Mouse (Mus musculus) G1E-ER4 (cell line): Measurements from ENCODE around the gene Vtcn1. TPM values are rescaled to one million over a fixed set of nuclear protein-coding genes. Genes with fewer than 3 reads are reported as not detected.

ENCODE experiments used
- GATA1 ChIP-seq: IDR thresholded peaks from one replicate; pipeline ENCODE4 v1.8.0; 2012; ENCODE audit warnings: low read length, inconsistent platforms
- polyA plus RNA-seq: library from polyadenylated mRNA; stranded (reverse); fragments of >175 nt; gene quantifications from 2 replicates; pipeline ENCODE4 v1.2.3, GENCODE M21; 2012

The Vtcn1 gene
- polyA plus RNA-seq, result not detected in 2 replicates

DNA sequence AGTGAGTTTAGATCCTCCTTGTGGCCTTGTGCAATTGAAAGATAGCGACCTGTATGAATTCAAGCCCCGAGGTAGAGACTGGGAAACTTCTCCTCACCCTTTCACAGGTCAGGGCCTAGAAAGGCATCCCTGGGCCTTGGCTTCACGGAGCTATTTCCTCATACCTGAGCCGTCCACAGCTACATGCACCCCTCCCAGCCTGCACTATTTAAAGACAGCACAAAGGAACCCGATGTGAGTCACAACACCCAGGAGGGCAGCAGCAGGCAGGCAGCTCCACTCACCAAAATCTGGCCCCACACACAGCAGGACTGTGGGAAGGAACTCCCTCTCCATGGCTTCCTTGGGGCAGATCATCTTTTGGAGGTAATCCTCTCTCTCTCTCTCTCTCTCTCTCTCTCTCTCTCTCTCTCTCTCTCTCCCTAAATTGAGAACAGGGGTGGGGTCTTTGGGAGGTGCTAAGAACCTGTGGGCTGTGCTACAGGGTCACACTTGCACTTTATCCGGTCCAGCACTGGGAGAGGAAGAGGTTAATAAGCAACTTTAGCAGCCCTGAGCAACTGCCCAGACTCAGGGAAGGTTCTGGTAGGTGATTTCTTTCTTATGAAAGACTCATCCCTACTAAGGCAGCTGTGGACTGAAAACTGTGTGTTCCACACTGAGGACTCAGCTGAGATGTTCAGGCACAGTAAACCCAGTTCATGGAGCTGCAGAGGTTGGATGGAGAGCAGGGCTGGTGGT is at the start of gene Vtcn1:
TSS of gene Vtcn1 (plus strand) at position 235 of the 741 bp plus-strand sequence.
- no peak for TF ChIP-seq GATA1

DNA sequence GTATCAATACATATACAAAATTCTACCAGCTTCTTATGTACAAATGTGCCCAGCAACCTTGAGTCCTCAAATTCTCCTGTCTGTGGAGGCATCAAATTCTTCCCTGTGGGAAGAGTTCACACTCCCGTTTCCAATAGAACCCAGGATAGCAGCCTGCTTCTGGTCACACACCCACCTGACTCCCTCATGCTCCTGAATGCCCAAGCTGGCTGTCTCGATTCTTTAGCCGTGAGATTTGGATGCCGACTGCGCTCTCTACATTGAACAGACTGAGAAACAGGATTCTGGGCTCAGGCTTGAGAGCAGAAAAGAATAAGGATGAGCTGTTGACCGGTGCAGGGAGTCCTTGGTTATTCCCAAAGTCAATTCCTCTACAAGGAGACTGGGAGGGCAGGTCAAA is 48.3 kb upstream of the Vtcn1 start:
- TF ChIP-seq GATA1, result no peak

DNA sequence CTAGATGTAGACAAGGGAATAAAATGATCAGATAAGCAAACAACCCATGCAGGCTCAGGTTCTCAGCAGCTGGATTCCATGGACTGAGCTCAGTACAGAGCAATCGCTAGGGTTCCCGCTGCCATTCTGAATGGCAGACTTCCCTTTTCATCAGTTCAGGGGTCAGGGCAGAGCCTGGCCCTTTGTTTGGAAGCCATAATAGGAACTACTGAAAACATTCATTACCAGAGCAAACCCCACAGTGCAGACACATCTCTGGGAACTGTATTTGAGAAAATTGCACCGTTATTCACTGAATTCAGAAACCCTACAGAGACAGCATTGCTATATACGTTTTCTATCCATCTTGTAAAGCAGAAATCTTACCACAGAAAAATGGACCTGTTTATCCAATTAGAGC is 47.7 kb upstream of the Vtcn1 start:
- TF ChIP-seq GATA1, result no peak

DNA sequence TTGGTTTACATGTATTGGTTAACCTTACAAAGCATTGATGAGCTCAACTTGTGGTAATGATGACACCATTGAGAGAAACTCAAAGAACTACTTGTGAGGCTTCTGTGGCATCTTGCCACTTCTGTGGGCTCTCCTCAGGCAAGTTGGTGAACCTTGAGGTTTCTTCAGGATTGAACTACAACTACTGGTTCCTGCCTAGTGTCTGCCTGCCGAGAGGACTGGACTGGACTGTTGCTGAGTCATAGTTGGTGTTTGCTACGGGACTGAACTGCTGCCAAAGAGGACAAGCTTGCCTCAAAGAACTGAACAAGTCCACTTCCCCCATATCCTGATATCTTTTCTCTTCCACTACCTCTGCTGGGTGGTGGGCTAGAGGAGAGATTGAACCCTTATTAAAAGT is 39.2 kb upstream of the Vtcn1 start:
- no peak for TF ChIP-seq GATA1

DNA sequence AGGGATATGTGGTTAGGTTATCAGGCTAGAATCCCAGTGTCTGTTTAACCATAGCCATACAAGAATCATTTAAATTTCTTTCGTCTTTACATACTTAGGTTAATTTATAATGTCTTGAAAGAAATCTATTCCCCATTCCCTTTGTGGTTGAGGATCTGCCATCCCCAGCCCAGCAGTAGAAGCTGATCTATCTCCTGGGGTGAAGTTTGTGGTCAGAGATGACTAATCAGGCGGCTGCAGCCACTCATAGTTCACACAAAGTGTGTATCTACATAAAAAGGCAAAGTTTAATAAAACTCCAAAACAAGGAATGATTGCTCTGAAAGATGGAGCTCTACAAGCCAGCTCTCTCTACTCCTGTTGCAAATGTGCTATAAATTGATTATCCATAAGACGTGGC is 33.6 kb upstream of the Vtcn1 start:
- TF ChIP-seq GATA1, result peak; percentile 65

DNA sequence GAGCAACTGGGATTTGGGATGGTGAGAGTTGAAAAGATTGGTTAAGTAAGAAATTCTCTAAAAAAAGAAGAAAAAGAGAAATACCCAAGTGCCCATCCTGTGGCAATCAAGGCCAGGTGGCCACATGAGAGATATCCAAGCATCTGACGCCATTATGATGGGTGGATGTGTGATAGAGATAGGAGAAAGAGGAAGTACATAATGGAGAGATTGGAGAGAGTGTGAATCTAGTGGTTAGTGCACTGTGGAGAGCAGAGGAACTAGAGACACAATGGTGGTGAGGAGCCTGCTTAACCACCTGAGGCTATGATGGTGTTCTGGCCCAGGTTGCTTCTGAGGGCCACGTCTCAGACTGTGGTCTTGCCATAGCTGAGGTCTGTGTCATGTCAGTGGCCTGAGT is 31.9 kb upstream of the Vtcn1 start:
- TF ChIP-seq GATA1, result peak; percentile 64

DNA sequence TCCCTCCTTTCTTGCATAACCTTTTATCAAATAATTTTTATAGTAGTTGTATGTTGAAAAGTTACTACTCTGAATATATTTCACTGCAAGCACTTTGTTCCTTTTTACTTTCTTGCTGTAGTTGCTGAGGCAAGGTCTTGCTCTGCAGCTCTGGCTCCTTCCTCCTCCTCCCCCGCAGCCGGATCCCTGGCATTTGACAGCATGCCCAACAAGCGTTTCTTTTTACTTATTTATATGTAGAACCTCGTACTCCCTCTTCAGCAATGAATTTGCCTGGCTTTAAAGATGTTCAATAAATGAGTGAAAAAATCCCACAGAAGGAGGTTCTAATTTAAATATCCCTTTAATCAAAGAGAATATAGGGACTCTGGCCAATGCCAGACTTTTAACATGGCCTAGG is 28.7 kb upstream of the Vtcn1 start:
- no peak for TF ChIP-seq GATA1

GRCm38 (mm10) chr3:100797166-100798145 is 27.8 kb upstream of the Vtcn1 start:
- TF ChIP-seq GATA1, result no peak

DNA sequence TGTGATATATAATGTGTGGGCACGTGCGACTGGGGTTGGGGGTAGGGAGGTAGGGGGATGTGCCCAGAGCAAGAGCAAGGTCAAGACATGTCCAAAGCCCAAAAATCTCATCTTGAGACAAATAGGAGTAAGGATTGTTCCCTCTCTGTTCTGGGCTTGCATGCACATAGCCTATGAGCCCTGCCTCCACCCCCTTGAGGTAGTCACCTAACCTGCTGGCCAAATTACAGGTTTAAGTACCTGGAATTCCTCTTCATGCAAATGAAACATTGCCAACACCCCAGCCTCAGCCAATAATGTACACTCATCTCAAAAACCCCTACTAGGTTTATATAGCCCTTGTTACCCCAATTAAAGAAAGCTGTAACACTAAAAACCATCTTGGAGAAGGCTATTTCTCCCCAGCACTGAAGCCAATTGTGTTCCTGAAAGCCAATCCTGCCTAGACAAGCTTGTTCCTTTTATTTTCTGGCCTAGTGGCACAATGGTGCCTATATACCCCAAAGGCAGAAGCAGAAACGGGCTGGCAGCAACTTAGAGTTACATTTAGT is 26.3 kb upstream of the Vtcn1 start:
- no peak for TF ChIP-seq GATA1

- no peak for TF ChIP-seq GATA1
These were observed 20.3 kb upstream of the Vtcn1 start for GRCm38 (mm10) chr3:100804975-100805374.

DNA sequence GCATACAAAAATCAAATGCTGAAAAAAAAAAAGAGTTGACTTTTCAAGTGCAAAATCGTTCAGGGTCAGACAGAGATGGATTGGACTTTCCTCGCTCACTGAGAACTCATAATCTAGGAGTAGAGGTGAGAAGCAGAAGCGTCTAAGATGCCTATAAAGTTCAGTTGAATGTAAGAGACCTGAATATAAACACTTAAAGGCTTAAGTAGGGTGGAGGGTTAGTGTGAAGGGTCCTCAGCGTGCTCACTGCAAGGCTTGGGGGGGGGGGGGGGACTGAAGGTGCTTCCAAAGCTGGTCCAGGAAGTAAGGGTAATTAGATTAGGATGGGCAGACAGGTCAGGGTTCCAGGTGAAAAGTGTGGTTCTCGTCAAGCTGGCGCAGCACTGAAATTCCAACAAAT is 19.3 kb upstream of the Vtcn1 start:
- TF ChIP-seq GATA1, result no peak

GRCm38 (mm10) chr3:100810461-100810860 is 14.8 kb upstream of the Vtcn1 start:
- TF ChIP-seq GATA1, result no peak

DNA sequence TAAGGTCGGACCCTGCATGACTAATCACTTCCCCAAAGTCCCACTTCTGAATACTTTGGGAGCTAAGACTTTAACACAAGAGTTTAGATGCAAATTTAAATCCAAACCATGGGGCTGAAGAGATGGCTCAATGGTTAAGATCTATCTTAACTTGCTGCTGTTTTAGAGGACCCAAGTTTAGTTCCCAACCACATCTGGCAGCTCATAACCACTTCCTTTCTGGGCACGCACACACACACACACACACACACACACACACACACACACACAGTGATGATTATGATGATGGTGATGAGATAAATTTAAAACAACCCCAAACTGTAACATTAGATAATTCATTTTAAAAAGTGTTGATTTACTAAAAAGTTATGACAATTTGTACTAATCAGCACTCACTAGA is 13.4 kb upstream of the Vtcn1 start:
- no peak for TF ChIP-seq GATA1

- TF ChIP-seq GATA1, result no peak
These were observed 6.5 kb upstream of the Vtcn1 start for GRCm38 (mm10) chr3:100818709-100819108.

DNA sequence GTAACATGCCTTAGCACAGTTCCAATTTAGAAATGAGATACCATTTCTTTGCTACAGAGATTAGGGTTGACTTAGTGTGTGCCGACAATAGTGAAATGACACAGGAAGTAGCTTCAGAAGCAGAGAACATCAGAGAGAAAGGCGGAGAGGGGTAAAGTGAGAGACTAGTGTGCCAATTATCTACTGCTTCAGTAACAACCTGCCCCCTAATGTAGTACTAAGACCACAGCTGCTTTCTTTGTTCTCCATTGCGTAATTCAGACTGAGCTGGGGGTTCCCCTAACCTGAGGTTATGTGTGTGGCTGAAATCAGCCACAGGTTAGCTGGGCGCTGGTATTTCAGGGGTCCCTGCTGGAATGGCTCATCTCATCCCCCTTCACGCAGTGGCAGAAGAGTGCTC is 5.7 kb upstream of the Vtcn1 start:
- no peak for TF ChIP-seq GATA1

DNA sequence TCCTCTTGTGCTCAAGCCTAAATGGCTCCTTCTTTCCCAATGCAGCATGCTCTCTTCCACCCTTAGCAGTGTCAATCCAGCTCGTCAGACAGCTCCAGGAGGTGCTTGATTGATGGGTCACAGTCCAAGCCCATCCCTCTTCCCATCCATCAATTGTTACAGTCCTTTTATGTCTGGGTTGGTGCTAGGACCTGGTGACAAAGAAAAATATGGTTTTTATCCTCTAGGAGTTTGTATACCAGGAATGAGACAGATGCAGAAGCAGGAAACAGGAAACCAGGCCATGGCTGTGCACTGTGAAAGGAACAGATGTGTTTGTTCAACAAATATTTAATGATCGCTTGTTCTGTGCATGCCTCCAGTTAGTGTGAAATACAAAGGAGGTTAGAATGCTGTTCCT is 4.4 kb upstream of the Vtcn1 start:
- no peak for TF ChIP-seq GATA1
